Mouse (Mus musculus) frontal cortex, postnatal 36 days (tissue): ENCODE results near the gene Mosmo.

Source experiments
- DNase-seq, 2 experiments: peaks; one replicate each; pipeline ENCODE4 v3.0.0; 2022; ENCODE audit warnings: low spot score in 2 of 2

Mosmo gene

GRCm38 (mm10) chr7:120771389-120771788 is 94.0 kb downstream of the Mosmo start:
- DNase-seq: no peak

DNA sequence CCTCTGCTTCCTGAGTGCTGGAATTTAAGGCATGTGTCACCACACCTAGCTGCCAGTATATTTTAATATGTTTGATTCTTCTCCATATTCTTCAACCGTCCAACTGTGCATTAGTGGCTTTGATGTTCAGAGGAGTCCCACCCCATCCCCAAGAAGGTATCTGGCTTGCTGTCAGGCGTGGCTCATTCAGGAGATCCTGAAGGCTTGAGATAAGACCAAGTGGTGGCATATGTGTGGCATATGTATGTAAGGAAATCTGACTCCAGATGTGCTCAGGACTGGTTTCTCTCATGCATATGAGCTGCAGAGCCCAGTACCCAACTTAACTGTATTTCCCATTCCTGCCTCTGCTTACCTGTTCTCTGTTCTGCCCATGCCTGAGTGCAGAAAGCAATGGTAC is 100.6 kb downstream of the Mosmo start:
- DNase-seq: no peak
